Mouse (Mus musculus) cerebellum, postnatal 10 days (tissue): ENCODE data around the gene Grik5.
"Not testable (repeated sequence)": the region's sequence is repeated elsewhere in the genome, so short reads cannot be mapped to it uniquely, and the experiment has no call there.

ENCODE experiments used
- DNase-seq, 2 experiments: peaks; one replicate each; pipeline ENCODE4 v3.0.0; 2021; ENCODE audit warnings: mixed read lengths in 2 of 2

Gene Grik5

GRCm38 (mm10) chr7:25079496-25080026, 7.4 kb upstream of the Grik5 start:
- no peak for DNase-seq

DNA sequence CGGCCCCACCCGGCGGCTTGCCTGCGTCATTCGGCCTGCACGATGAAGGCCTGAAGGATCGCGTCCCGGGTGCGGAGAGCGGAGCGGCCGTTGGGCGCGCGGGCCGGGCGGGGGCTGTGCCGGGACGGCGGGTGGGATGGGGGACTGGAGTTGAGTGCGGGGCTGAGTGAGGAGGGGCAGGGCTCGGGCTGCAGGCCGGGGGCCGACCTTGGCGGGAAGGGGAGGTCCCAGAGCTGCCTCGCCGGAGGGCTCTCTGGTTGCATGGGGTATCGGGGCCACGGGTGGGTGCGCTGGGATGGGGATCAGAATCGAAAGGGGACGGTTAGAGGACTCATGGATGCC, 5.2 kb upstream of the Grik5 start:
- DNase-seq = no peak

- DNase-seq = peak; percentile 96 to 98
Observed at GRCm38 (mm10) chr7:25076663-25077413, 4.7 kb upstream of the Grik5 start.

GRCm38 (mm10) chr7:25076296-25076662, 4.1 kb upstream of the Grik5 start:
- DNase-seq = no peak

DNA sequence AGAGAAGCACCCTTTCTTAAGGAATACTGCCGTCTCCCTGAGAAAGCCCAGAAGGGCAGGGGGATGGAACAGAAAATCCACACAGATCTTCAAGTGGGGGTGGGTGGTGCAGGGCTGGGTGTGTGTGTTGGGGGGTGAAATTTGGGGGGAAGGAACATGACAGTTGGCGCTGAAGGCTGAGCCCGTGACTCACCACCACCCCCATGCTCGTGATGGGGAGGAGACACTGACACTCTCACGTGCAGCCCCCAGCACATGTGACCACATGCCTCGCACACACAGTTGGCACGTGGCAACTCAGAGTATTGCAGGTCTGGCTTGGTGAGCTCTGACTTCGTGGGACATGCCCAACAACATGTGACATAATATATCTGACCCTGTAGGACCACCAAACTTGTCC, 1.8 kb upstream of the Grik5 start:
- no peak for DNase-seq

DNA sequence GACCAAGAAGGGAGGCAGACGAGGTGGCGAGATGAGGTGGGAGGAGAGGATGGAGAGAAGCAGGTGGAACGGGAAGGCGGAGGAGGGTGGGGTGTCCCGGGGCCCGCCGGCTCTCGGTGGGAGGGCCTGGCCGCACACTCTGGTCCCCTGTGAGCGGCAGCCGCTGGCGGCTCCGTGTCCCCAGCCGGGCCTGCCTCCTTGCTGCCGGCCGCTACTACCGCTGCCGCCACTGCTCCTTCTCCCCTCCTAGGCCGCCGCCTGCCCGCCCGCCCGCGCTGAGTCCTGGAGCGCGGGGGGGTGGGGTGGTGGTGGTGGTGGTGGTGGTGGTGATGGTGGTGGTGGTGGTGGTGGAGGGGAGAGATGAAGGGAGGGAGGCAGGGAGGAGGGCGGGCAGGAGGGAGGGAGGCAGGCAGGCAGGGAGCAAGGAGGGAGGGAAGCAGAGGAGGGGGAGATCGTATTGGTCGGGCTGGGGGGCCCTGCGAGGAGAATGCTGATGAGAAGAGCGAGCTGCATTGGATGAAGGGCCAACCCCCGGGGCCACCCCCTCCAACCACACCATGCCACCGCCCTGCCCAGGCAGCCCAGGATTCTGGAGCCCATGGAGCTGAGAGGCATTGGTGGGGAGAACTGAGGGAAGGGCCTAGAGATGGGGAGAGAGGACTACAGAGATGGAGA, 707 bp upstream of the Grik5 start:
- peak; percentile 78 to 82 for DNase-seq

GRCm38 (mm10) chr7:25068724-25069123, 3.4 kb downstream of the Grik5 start:
- DNase-seq = peak in 1 of 2 experiments; percentile 57

DNA sequence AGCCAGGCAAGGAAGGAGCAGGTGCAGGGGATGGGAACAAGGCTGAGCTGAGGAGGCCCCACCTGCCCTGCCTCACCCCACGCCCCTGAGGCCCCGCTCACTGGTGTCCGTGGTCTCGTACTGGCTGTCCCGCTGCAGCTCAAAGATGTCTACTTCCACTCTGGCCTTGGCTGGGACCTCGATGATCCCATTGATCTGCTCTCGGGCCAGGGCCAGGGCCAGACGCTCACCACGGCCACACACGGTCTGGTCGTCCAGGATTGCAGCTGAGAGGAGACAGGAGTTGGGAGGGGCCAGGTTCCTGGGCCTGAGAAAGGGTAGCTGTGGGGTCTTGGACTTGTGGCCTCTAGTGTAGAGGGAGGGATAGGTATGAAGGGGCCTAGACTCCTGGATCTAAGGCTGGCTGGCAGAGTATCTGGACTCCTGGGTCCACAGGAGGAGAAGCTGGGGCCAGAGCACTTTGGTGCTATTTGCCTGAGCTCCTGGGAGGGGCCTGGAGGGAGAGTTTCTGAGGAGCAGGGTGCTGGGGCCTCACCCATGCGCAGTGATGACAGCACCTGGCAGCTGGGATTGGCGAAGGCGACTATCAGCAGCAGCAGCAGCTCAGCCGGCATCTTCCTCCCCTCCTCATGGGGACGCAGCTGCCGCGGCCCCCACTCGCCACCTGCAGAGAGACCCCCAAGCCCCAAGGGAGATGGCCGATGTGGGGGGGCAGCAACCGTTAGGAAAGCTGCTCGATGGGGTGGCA, 4.1 kb downstream of the Grik5 start:
- no peak for DNase-seq

DNA sequence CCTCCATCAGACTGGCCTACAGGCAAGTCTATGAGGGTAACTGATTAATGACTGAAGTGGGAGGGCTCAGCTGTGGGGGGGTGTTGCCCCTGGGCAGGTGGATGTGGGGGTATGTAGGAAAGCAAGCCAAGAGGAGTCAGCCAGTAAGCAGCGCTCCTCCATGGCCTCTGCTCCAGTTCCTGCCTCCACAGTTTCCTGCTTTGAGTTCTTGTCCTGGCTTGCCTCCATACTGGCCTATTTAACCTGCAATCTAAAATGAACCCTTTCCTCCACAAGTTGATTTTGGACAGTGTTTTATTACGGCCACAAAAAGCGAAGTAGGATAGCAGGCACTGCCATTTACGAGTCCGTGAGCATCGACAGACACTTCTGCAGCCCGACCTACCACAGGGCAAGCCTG, 4.8 kb downstream of the Grik5 start:
- DNase-seq = no peak

DNA sequence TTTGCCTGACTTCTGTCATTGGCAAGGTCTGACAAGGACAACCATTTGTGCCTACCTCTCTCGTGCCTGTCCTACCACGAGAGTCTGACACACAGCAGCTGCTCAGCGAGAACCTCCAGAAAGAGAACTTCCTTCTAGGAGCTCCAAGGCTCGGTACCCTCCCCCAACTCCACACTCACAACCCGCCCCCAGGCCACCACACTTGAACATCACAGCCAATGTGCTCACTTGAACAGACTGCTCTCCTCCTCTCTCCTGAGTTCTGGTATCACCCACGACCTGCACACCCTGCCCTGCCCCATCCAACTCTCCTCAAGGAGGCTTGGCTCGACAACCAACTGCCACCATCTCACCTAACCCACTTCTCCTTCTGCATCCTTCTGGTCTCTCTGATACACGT, 8.2 kb downstream of the Grik5 start:
- DNase-seq = no peak

GRCm38 (mm10) chr7:25063346-25063745, 8.8 kb downstream of the Grik5 start:
- DNase-seq = no peak

DNA sequence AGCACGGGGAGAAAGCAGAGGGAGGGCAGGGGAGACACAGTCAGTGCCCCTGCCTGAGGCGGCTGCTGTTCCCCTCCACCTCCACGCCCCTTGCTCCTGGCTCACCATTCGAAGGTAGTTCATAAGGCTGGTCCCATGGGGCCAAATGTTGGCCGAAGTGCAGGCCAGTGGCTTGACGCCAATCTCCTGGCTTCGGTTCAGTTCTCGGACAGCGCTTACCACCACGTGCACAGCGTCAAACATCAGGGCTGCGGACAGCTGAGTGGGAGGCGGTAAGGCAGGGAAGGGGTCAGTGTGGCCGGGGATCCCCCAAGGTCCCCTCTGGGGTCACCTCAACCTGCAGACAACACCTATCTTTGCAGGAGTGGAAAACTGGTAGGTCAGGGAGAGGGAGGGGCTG, 13.3 kb downstream of the Grik5 start:
- DNase-seq = peak in 1 of 2 experiments; percentile 51

DNA sequence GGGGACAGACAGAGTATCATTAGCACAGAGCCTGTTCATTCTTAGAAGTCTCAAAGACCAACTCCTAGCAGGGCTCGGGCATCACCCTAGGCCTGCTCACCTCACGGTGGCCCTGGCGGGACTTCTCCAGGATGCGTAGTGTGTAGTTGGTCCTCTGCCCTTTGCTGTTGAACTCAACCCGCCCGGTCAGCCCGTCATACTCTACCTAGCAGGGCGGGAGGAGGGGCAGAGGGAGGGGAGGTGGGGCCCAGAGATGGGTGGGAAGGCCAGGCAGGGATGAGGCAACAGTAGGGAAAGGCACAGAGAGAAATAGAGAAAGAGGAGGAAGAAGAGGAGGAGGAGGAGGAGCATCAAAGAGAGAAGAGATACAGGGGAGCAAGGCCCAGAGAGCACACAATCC, 13.8 kb downstream of the Grik5 start:
- no peak for DNase-seq

- DNase-seq = no peak
Observed at GRCm38 (mm10) chr7:25057888-25058287, 14.3 kb downstream of the Grik5 start.

GRCm38 (mm10) chr7:25056951-25057350, 15.2 kb downstream of the Grik5 start:
- DNase-seq = peak; percentile 61 to 64

- DNase-seq = no peak
Observed at GRCm38 (mm10) chr7:25052587-25052986, 19.6 kb downstream of the Grik5 start.

DNA sequence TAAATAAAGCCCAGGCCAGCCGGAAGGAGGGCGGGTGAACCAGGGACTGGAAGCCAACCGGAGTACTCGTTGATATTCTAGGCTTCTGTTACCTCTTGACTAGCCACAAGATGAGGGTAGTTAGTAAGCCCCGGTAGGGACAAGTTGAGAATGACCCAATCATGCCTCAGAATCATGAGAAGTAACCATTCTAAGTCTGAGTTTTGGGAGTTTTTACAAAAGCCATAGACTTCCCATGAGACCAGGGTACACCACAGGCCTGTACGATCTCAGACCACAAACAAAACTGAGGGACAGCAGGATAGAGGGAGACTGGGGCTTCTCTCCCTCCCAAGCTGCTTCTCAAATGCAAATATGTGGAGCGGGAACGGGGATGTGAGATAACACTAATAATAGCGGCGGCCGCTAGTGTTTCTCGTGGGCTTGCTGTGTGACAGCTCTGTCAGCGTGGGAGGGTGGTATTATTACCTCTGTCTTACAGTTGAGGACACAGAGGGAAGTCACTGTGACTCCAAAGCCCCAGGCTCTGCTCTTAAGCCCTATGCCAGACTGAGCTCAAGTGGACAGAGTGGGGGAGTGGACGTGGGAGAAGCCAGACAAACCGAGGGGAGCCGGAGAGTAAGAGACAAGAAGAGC, 22.7 kb downstream of the Grik5 start:
- DNase-seq = no peak

GRCm38 (mm10) chr7:25047363-25047762, 24.8 kb downstream of the Grik5 start:
- peak in 1 of 2 experiments; percentile 55 for DNase-seq

GRCm38 (mm10) chr7:25044599-25044998, 27.5 kb downstream of the Grik5 start:
- not testable (repeated sequence) for DNase-seq

DNA sequence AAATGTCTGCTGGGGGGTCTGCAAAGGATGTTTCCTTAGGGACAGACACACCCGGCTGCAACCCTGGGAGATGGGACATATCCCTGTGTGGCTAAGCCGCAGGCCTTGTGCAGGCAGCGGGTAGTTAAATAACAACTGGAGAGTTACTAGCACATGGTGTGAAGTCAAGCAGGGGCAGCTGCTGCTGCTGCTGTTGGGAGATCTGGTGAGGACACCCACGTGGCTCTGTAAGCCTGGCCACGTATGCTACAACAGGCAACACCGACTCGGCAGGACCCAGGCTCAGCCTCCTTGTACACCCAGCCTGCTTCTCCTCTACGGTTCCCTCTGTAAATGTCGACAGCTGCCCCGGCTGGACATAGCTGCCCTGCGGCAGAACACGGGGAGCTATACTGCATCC, 30.2 kb downstream of the Grik5 start:
- no peak for DNase-seq

DNA sequence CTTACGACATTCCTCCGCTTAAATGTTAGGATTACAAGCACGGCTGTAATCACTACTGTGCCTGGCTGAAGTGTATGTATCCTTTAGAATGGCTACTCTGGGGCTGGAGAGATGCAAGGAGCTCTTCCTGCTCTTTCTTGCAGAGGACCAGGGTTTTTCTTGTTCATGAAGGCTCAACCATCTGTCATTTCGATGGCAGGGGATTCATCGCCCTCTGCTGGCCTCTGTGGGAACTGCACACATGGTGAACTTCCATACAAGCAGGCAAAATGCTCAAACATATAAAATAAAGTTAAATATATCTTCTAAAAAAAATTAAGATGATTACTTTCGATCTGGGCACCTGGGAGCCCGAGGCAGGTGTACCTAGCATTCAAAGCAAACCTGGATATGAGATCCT, 36.2 kb downstream of the Grik5 start:
- peak; percentile 92 to 97 for DNase-seq

DNA sequence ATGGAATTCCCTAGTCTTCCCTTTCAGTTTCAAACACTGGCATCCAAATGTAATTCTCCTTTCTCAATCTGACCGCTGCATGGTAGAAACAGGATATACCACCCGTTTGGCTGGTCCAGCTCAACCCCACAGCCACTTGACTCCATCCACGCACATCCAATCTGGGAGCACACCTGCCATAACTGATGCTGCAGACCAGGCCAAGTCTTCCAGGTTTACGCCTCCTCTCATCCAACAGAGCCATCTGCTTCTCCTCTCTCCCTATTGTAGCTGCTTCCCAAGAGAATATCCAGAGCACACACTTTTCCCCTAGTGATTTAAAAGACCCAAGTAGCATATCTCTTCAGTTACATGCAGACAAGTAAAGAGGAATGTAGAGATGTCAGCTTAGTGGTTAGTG, 37.4 kb downstream of the Grik5 start:
- peak in 1 of 2 experiments; percentile 40 for DNase-seq

- DNase-seq = peak in 1 of 2 experiments; percentile 47
Observed at GRCm38 (mm10) chr7:25031528-25031927, 40.6 kb downstream of the Grik5 start.
